Mouse (Mus musculus): ENCODE data around the gene Mturn.

Mturn gene

DNA sequence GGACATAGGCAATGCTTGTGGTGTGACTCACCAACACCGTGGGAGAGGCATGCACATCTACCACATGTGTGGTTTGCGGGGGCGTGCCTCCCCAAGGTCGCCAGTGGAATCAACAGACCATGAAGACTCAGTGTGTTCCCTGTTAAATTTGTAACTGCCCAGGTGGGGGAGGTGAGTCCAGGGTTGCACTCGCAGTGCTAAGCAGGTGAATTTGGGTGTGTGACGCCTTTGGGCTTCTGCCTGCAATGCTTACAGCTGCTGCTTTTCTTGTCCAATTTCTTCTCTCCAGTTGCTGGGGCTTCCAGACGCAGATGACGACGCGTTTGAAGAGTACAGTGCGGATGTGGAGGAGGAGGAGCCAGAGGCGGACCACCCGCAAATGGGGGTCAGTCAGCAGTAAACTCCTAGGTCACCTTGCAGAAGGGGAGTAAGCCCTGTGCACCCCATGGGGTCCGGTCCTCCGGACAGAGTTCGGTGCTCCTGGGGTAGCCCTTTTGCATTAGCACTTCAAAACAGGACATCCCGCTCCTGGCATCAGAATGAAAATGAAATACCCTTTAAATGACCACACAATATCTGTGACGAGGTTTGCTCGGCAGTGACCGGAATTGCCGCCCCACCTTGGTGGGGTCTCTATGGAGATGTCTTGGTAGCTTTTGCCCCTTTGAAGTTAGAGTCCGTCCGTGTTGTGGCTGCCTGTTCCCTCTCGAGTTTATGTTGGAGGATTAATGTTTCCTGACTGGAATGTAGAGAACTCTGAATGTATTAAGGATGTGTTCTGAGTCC is 17.5 kb downstream of the Mturn start:
- peak; percentile 57 for DNase-seq (ENCODE audit: low read depth, low spot score)

DNA sequence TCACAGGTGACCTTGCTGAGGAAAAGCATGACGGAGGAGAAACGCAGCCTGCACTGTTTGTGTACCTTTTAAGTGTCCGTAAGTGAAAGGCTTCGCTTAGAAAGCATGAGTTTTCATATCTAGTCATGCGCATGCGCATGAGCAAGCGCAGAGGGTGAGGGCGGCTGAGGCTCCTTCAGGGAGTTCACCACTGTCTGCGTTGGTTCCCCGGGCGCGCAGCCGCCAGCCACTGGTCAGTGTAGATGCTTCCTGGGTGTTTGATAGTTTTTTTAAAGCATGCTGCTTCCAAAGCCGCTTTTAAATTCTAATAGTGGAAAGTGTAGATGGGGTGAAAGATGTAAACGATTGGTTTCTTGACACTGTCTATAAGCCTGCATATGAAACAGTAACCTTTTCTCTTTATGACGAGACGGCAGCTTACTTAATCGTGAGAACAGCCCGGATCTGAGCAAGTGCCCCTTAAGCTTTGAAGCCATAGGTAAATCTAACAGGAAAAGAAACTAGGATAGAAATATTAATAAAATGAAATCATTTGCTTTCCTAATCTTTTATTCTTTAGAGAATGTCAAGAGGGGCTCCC is 18.1 kb downstream of the Mturn start:
- no peak for DNase-seq (ENCODE audit: low read depth, low spot score)

DNA sequence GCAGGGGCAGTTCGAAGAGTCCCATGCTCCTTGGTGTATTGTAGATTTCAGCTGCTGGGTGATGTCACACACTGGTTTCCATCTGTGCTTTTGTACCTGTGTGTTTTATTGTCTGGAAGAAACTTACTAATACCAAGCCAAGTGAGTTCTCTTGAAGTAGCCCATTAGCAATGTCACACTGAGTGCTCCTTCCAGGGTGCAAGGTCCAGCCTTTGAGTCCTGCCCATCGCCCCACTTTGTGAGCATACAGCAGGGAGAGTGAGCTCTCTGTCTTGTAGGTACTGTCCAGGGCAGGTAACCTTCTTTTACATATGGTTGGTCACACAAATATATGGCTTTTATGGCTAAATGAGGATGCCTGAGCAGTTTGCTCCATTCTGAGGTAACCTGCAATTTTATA is 19.1 kb downstream of the Mturn start:
- DNase-seq (ENCODE audit: low read depth, low spot score) = no peak

DNA sequence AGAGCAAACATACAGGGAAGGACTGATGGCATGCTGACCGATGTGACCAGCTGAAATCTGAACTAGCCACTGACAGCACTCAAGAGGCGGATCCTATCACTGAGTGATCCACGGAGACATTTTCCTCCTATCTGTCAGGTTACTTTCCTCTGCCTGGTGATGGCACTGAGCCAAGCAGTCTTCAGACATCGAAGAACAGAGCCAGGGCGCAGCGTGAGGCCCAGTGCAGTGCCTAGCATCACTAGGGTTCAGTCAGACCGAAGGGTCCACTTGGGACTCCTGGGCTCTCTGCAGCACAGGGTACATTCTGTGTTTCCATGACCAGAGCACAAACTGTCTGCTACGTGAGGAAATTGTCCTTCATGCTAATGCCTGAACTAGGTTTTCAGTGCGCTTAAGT is 20.5 kb downstream of the Mturn start:
- DNase-seq (ENCODE audit: low read depth, low spot score) = no peak

DNA sequence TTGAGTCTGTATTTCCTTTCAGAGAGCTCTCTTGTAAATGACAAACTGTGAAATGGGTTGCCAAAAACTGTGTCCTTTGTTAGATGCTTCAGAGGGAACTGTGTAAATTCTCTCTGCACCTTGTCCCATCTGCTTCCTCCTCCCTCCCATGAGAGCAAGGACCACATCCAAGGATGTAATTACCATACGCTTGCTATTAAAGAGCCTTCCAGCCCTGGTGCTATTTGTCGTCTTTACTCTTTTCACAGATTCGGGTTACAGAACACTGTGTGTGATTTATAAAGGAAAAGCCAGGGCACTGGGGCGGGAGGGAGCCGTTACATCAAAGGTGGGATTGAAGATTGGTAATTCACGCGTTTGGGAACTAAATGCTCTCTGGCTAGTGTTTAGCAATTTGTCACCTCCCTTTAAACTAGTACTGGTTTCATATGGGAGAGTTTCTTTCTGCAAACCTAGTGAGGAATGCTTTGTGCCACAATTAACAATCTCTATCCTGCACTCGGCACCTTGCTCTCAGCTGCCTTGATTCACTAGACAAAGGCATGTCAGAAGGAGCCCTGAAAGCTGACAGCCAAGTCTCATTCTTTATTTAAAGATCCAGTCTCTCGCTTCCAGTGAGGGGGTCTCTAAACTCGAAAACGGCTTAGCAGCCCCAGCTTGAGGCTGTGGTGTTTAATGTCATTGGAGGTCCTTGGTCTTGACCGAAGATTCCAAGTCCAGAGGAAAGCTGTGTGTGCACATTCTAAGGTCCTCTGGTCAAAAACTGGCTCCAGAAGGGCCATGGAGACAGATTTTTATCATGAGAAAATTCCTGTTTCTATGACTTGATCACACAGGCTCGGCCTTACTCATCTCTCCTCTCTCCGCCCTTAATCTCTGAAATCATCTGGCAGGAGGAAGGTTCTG is 22.5 kb downstream of the Mturn start:
- no peak for DNase-seq (ENCODE audit: low read depth, low spot score)

DNA sequence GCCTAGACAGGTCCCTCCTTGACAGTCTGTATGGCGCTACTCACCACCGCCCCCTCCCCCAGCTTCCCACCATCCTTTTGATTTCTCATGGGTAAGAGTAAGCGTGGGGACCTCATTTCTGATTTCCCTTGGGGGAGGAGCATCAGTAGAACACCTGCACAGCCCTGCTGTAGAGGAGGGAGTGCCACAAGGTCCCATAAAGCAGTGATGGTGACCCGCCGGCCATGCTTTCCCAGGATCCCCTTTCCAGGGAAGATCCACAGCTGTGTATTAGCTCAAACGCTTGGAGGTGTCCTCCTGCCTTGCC is 23.1 kb downstream of the Mturn start:
- DNase-seq (ENCODE audit: low read depth, low spot score) = no peak

DNA sequence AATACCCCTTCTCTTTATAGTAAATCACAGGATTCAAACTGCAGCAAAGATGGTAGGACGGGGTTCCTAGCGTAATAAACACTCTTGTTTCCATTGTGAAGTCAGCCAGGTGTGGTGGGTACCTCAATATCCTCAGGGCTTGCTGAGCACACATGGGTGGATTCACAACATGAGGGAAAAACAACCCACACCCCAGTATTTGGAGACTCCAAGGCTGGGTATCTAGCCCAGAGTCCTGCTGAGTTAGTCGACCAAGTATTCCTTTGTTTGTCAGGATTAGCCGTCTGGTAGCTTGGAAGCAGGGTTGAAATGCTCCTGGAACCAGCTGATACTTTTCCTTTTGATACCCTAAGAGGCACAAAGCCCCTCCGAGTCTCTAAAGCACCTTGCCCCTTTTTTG is 23.4 kb downstream of the Mturn start:
- no peak for DNase-seq (ENCODE audit: low read depth, low spot score)

DNA sequence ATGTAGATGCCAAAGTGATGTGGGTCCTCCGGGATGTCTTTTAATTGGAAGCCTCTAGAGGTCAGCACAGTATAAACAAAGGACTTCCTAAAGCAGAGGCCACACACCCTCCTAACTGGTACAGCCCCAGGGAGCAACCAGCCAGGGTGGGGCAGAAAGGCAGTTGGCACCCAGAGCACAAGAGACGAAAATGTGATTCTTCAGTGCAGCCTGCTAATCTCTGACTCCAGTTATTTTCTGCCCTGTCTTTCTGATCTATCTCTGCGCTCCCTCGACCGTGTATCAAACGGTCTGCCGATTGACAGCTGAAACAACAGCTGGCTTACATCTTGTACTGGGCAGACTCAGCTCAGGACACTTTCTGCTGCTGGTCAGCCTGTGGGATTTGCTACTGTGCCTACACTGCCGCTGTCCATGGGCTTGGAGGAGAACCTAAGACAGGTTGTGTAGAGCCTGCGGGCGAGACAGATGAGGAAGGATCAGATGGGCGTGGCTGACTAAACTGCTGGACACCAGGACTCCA is 24.0 kb downstream of the Mturn start:
- DNase-seq (ENCODE audit: low read depth, low spot score) = peak; percentile 41

DNA sequence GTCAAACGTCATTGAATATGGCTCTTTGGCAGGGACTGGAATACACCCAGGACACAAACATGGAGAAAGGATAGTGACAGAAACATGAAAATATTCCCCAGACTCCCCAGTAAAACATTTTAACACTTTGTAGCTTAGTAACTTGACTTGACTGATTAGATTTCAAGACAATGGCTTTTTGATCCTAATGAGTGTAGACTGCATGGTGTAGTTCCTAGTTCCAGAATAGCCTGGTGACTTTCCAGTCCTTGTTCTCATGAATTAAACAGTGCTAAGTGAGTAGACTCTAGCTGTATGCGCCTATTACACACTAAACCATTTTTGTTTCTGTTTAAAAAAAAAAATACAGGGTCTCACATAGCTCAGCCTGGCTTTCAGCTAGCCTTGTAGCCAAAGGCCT is 24.7 kb downstream of the Mturn start:
- DNase-seq (ENCODE audit: low read depth, low spot score) = no peak

DNA sequence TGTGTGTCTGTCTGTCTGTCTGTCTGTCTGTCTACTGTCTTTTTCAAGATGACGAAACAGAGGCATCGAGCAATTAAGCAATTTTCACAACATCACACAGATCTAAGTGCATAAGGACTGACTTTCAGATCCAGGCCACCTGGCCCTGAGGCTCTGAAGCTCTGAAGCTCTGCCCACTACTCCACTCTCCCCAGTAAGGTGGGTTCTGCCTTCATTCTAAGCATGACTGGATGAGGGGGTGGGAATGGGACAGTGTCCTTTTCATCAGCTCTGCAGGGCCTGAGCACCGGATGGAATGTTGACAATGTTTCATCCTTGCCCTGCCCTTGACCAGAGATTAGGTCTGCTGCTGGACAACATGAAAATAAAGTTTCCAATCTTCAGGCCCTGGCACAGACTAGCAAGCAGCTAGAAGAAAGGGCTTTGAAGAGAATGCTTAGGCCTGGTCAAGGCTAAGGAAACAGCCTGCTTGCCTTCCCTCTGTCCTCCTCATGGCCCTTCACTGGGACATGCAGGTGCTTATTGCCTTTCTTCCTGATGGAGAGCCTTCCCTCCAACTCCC is 25.3 kb downstream of the Mturn start:
- DNase-seq (ENCODE audit: low read depth, low spot score) = no peak

DNA sequence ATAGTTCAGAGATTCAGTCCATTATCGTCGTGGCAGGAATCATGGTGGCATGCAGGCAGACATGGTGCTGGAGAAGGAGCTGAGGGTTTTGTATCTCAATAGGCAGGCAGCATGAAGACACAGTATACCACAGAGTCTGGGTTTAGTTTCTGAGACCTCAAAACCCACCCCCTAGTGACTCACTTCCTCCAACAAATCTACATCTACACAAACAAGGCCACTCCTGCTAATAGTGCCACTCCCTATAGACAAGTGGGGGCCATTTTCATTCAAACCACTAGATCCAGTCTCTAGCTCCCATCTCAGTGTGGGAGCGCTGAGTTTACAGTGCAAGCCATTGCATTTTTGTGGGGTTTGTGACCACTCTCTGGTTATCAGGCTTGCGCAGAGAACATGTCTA is 27.2 kb downstream of the Mturn start:
- DNase-seq (ENCODE audit: low read depth, low spot score) = peak; percentile 77

DNA sequence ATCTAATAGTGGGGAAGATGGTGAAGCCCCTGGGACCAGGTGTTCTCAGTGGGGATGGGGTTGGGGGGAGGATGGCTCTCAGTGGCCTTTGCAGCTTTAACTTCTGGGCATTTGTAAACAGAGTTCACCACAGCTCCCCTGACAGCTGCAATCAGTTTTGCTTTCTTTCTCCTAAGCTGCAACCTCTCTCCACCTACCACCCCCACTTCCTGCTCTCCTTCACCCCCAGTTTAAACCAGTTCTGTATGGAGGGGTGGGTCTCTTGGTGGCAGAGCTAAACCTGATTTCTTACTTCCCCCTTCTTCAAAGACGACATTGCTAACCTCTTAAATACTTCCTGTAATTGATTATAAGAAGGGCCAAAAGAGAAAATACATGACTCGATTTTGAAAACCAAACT is 34.3 kb downstream of the Mturn start:
- DNase-seq (ENCODE audit: low read depth, low spot score) = no peak

DNA sequence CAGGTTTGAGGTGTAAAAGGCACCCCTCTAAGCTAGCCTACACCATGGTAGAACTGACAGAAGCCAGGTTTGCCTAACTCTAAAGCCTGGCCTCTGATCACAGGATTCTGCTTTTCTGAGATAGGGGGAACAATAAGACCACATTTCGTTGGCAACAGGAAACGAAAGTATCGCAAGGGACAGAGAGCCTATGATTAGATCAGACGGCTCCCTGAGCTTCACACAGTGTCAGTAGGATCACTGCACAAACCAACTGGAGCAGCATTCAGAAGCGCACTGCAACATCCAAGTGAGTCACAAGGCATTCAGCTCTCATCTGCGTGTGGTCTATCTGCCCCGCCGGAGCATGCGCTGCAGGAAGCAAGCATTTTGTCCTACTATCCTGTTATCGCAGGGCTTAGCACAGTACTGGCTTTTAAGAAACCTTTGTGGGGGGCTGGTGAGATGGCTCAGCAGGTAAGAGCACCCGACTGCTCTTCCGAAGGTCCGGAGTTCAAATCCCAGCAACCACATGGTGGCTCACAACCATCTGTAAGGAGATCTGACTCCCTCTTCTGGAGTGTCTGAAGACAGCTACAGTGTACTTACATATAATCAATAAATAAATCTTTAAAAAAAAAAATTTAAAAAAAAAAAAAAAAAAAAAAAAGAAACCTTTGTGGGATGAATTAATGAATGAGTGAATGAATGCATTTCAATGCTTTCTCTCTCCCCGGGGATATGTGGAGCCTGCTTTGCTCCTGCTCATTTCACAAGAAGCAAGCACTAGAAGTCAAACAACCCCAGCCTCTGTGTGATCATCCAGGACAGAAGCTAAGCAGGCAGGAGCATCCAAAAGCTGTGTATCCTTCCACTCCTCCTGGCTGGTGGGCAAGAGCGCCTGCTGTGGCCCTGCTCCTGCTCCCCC is 37.6 kb downstream of the Mturn start:
- no peak for DNase-seq (ENCODE audit: low read depth, low spot score)

DNA sequence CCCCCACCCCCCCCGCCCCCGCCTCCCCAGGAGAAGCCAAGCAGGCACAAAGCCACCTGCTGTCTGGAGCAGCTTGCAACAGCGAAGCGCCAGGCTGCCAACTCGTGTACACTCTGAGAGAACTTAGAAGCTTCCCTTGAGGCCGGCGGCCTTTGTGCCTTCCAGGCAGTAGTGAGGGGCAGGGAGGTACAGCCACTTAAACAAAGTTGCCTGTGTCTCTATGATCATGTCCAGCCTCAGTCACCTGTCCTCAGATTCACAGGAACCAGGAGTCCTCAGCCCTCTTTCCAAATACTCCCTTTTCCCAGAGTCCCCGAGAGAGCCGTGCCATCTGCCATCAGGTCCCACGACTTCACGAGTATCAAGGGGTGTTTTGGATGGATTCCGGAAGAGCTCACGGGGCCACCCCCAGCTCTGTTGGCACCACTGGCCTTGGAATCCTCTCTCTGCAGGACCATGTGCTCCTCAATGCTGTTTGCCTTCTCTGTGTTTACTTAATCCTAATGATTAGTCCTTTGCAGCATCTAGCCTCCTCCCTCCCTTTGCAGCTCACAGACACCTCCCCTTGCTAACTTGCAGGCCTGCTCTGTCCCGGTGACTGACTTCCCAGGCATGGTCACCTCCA is 38.4 kb downstream of the Mturn start:
- no peak for DNase-seq (ENCODE audit: low read depth, low spot score)

DNA sequence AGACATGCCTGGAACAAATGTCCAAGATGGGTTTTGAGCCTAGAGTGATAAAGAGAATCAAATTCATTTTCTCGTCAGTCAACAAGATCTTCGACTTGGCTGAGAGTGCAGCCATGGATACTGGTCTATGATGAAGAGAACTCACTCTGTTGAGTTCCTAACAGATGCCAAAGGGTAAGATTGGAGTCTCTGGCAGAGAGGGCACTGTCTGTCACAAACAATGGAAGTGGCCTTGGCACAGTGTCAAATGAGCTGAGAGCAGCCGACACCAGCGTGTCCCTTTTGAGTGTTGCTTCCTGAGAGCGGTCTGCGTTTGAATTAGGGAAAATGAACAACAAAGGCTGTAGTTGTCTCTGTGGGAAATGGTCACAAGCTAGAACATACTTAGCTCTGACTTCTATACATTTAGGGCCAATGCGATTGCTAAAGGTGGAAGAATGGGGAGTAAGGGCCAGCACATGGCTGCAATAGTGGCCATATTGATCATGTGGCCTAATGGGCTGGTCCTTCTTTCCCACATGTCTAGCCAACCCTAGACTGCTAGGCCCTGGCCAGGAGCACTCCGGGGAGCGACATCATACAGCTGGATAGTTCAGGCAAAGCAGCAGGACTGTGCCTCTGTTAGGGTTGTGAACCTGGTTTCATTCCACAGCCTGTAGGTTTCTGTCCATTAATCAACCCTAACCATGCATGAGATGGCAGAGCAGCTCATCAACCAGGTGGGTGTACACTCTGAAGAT is 39.3 kb downstream of the Mturn start:
- no peak for DNase-seq (ENCODE audit: low read depth, low spot score)

DNA sequence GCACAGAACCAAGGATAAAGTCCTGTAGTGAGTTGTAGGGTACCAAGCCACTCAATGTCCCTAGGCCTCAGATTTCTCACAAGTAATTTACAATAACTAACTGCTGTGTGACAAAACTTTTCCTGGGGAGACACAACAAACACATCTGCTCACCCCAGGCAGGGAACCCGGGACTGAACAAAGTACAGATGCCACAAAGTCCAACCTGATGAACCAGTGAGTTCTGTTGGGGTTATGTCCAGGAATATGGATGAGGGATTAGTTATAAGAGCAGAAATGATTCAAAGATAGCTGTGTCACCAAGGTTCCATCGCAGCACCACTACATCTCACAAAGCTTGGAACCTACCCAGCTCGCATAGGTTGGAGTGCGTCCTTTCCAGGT is 39.8 kb downstream of the Mturn start:
- DNase-seq (ENCODE audit: low read depth, low spot score) = no peak

DNA sequence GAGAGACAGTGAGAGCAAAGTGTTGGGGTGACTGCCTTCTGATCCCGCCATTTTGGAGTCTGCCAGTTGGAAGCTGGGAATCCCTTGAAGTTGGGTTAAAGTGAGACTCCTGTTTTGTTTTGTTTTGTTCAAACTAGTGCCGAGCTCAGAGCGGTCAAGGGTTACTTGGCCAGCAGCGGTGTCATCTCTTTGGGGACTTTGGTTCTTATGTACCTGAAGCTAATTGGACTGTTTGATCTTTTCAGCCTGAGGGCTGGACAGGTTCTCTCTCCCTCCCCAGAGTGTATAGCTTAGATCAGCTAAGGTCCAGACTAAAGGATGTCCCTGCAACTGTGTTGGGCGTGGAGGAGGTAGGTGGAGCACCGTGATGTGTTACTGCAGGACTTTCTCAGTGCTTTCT is 44.9 kb downstream of the Mturn start:
- no peak for DNase-seq (ENCODE audit: low read depth, low spot score)

DNA sequence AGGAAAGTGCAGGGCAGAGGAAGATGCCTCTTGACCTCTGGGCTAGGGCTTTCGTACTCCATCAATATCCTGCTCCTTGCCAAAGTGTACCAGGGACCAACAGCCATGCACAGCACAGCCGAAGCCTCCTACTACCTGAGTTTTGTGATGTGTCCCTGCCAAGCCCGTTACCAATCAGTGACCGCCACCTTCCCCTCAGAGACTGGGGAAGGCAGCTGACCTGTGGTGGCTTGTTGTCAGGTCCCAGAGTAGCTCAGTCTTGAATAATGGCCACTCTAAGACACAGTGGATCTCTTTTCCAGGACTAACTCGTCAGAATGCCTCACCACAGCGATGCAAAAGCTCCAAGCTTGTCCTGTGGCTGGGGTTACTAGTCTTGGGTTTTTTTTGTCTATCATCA is 45.4 kb downstream of the Mturn start:
- no peak for DNase-seq (ENCODE audit: low read depth, low spot score)

DNA sequence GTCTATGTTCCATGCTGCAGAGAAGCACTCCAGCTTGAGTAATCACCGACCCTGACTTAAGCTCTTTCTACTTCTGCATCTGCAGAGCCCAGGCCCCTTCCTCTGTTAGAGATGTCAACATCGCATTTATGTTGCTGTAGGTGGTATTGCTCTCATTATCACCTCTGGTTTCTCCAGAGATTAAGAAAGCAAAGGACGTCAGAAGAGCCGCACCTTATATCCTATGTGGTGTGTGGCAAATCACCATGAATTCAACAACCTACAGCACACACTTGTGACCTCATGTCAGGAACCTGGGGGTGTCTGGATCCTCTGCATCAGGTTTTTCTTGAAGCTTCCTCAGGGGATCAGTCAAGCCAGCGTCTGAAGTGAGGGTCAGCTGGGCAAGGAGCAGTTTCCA is 46.0 kb downstream of the Mturn start:
- no peak for DNase-seq (ENCODE audit: low read depth, low spot score)

DNA sequence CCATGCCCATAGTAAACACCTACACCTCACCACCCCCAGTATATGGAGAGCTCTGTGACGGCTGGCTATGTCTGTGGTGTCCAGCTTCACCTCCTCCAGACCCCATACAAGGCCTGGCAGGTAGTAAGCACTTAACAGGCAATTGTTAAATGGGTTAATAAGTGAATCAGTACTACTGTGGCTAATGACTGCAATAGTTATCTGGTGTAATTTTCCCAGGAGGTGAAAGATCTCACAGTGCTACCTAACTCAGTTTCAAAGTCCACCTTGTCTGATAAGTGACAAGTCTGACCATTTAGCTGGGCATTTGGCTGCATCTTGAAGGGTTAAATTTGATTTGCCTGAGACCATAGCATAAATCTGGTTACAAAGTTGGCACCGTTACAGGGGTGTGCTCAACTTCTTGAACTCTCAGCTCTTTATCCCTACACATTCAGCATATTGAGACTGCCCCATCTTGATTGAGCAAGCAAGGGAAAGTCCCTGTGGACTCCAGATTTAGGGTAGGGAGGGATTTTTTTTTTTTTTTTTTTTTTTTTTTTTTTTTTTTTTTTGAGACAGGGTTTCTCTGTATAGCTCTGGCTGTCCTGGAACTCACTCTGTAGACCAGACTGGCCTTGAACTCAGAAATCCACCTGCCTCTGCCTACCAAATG is 48.2 kb downstream of the Mturn start:
- no peak for DNase-seq (ENCODE audit: low read depth, low spot score)

Measured in ZHBTc4 (cell line).